Mouse (Mus musculus): ENCODE data around the gene Mad2l1bp. TPM values are rescaled to one million over a fixed set of nuclear protein-coding genes. Genes with fewer than 3 reads are reported as not detected.

The Mad2l1bp gene
- polyA plus RNA-seq, 1 experiment from 2014 or later: 44.4 TPM

DNA sequence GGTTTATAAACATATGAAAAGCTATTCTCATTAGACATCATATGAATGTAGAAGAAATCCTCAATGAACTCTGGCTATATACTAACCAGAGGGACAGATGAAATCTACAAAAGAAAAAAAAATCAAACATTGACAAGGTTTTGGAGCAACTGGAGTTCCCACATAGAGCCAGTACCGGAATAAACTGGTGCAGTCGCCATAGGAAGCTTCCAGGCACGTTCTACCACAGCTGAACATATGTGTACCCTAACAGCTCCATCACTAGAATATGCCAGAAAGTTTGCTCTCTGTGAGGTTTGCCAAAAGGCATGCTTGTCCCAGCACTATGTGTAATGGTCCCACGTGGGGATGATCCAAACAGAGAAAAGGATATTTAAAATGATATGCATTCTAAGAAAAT, 45.1 kb downstream of the Mad2l1bp start:
- ATAC-seq (ENCODE audit: low read depth) (no peak), DNase-seq (no peak)
- H3K4me2 ChIP-seq: no peak overlapping the region
- no peak overlapping the region for H3K9ac ChIP-seq
- H3K27me3 ChIP-seq: peaks cover 23% of the 10 kb centered on the region
- H3K4me1 ChIP-seq (replicated peaks): peaks cover 18% of the 10 kb centered on the region
- H3K9me3 ChIP-seq (replicated peaks): no peaks in the 10 kb centered on the region
- WGBS (ENCODE audit: insufficient replicate concordance): 60% methylated on average over 4 of the region's 4 CpGs
- no peak overlapping the region for H3K27ac ChIP-seq
- H3K4me3 ChIP-seq (replicated peaks): no peak overlapping the region
- no peaks in the 10 kb centered on the region for H3K36me3 ChIP-seq

DNA sequence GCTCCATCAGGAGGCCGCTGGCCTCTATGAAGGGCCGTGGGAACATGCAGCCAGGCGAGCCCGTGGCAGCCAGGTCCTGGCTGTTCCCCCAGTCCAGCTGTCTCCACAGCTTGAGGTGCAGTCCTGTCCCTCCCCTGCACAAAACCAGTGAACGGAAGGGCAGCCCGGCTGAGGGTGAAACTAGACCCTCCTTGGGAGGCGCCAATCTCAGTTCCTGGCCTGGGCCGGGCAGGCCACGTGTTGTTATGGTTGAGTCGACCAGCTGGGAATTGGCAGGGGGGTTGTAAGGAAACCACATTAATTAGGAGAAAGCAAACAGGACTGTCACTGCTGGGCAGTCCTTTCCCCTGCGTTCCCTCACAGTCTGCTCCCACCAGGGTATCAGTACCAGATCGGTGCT, 48.9 kb downstream of the Mad2l1bp start:
- Histone ChIP-seq H3K4me1 (replicated peaks) (no peaks in the 10 kb centered on the region), H3K9me3 (replicated peaks) (no peaks in the 10 kb centered on the region), H3K4me3 (replicated peaks) (no peak overlapping the region), H3K27ac (no peak overlapping the region), H3K27me3 (peaks cover 21% of the 10 kb centered on the region), H3K4me2 (no peak overlapping the region), H3K9ac (no peak overlapping the region), H3K36me3 (no peaks in the 10 kb centered on the region)
- WGBS (ENCODE audit: insufficient replicate concordance): 38% methylated on average over 12 of the region's 12 CpGs
- DNase-seq: no peak
- no peak for ATAC-seq (ENCODE audit: low read depth)

- WGBS (ENCODE audit: insufficient replicate concordance): 71% methylated on average over 8 of the region's 8 CpGs
- H3K9me3 ChIP-seq (replicated peaks): no peaks in the 10 kb centered on the region
- peaks cover 12% of the 10 kb centered on the region for H3K27me3 ChIP-seq
- no peak overlapping the region for H3K4me2 ChIP-seq
- ATAC-seq (ENCODE audit: low read depth) (no peak), DNase-seq (no peak)
- H3K4me3 ChIP-seq (replicated peaks): no peak overlapping the region
- 0 out of 2 replicates have a peak, but pooled peaks cover 5% of the 10 kb centered on the region for H3K4me1 ChIP-seq (replicated peaks)
- no peak overlapping the region for H3K9ac ChIP-seq
- no peaks in the 10 kb centered on the region for H3K36me3 ChIP-seq
- no peak overlapping the region for H3K27ac ChIP-seq
Observed at GRCm38 (mm10) chr17:46102608-46103159, 50.7 kb downstream of the Mad2l1bp start.

DNA sequence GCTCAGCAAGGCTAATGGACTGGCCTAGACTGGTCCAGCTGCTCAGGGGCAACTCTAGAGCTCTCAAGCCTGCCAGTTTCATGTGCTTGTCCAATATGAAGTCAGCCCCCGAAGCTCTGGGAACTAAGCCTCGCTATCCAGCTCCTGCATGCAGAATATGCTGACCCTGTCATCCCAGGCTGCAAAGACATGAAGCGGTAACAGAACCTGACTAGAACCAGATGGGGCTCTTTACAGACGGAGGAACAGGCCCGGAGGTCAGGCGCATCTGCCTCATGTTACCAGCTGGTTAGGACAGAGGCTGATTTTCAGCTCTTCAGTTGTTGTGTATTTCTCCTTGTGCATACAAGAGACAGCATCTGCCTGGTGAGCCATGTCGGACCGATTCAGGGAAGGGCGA, 51.4 kb downstream of the Mad2l1bp start:
- DNase-seq (no peak), ATAC-seq (ENCODE audit: low read depth) (no peak)
- H3K4me2 ChIP-seq: no peak overlapping the region
- H3K9me3 ChIP-seq (replicated peaks): no peaks in the 10 kb centered on the region
- no peak overlapping the region for H3K4me3 ChIP-seq (replicated peaks)
- H3K36me3 ChIP-seq: no peaks in the 10 kb centered on the region
- 81% methylated on average over 9 of the region's 9 CpGs for WGBS (ENCODE audit: insufficient replicate concordance)
- no peak overlapping the region for H3K27ac ChIP-seq
- H3K9ac ChIP-seq: no peak overlapping the region
- 0 out of 2 replicates have a peak, but pooled peaks cover 5% of the 10 kb centered on the region for H3K4me1 ChIP-seq (replicated peaks)
- H3K27me3 ChIP-seq: peaks cover 7% of the 10 kb centered on the region; the same call in 1 of the 2 replicates

DNA sequence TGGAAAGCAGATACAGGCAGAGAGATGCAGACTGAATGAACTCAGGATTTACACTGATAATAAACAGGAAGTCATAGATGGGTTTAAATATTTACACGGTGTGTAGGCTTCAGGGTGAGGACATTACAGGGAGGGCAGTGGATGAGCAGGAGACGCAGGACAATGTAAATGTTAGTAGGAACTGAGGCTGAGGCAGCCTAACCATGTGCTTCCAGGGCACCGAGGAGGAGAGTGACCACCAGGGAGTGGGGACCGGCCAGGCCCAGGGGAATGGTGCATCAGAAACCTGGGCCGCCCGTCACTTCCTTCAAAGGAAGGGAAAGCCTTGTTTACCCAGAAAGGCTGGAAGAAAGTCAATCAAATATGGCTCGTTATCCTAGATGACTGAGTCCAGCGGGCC, 54.8 kb downstream of the Mad2l1bp start:
- Histone ChIP-seq H3K36me3 (no peaks in the 10 kb centered on the region), H3K27ac (no peak overlapping the region), H3K27me3 (peaks cover 15% of the 10 kb centered on the region), H3K9ac (no peak overlapping the region), H3K4me2 (no peak overlapping the region), H3K9me3 (replicated peaks) (no peaks in the 10 kb centered on the region), H3K4me3 (replicated peaks) (no peak overlapping the region), H3K4me1 (replicated peaks) (0 out of 2 replicates have a peak, but pooled peaks cover 5% of the 10 kb centered on the region)
- WGBS (ENCODE audit: insufficient replicate concordance): 47% methylated on average over 8 of the region's 8 CpGs
- no peak for ATAC-seq (ENCODE audit: low read depth)
- no peak for DNase-seq

Other genes starting within 250 kb of the Mad2l1bp start
- 1.2 and 1.3 TPM in 2 replicates for gene Vegfa, start 121.2 kb downstream of the Mad2l1bp start, polyA plus RNA-seq (2015; fragmentation: Nextera tagmentation; extraction: Ambion mirVana)
- 92.4 and 99.6 TPM in 2 replicates for gene Mrps18a, start 42.6 kb downstream of the Mad2l1bp start, polyA plus RNA-seq (2015; fragmentation: Nextera tagmentation; extraction: Ambion mirVana)
- gene Rsph9, start 9.3 kb downstream of the Mad2l1bp start, polyA plus RNA-seq (2015; fragmentation: Nextera tagmentation; extraction: Ambion mirVana): 0.72 and 0.96 TPM in 2 replicates
- gene Gtpbp2, start 7.5 kb upstream of the Mad2l1bp start, polyA plus RNA-seq (2015; fragmentation: Nextera tagmentation; extraction: Ambion mirVana): 25.7 and 27.0 TPM in 2 replicates
- gene Polh, start 49.1 kb upstream of the Mad2l1bp start, polyA plus RNA-seq (2015; fragmentation: Nextera tagmentation; extraction: Ambion mirVana): 19.0 and 23.9 TPM in 2 replicates
- gene Xpo5, start 49.2 kb upstream of the Mad2l1bp start, polyA plus RNA-seq (2015; fragmentation: Nextera tagmentation; extraction: Ambion mirVana): 19.0 and 23.5 TPM in 2 replicates
- gene Polr1c, start 94.5 kb upstream of the Mad2l1bp start, polyA plus RNA-seq (2015; fragmentation: Nextera tagmentation; extraction: Ambion mirVana): 49.0 and 49.9 TPM in 2 replicates
- gene Yipf3, start 94.5 kb upstream of the Mad2l1bp start, polyA plus RNA-seq (2015; fragmentation: Nextera tagmentation; extraction: Ambion mirVana): 39.8 and 41.8 TPM in 2 replicates
- gene Lrrc73, start 100.0 kb upstream of the Mad2l1bp start, polyA plus RNA-seq (2015; fragmentation: Nextera tagmentation; extraction: Ambion mirVana): 0.06 and 0.10 TPM in 2 replicates
- 11.2 and 12.1 TPM in 2 replicates for gene Tjap1, start 129.5 kb upstream of the Mad2l1bp start, polyA plus RNA-seq (2015; fragmentation: Nextera tagmentation; extraction: Ambion mirVana)
- 0.09 TPM in 1 of 2 replicates, not detected in the other for gene Dlk2, start 143.9 kb upstream of the Mad2l1bp start, polyA plus RNA-seq (2015; fragmentation: Nextera tagmentation; extraction: Ambion mirVana)
- 1.6 and 1.7 TPM in 2 replicates for gene Abcc10, start 174.8 kb upstream of the Mad2l1bp start, polyA plus RNA-seq (2015; fragmentation: Nextera tagmentation; extraction: Ambion mirVana)
- gene Zfp318, start 230.2 kb upstream of the Mad2l1bp start, polyA plus RNA-seq (2015; fragmentation: Nextera tagmentation; extraction: Ambion mirVana): 1.2 and 1.4 TPM in 2 replicates